Mouse (Mus musculus) stomach, postnatal 0 days (tissue): ENCODE measurements at regions not wholly inside any gene's neighbourhood (a gene's known extent, or its start where the extent isn't known, plus 50 kb on each side); places are given as distances from the start of the nearest gene placed in this dataset.

Source experiments
- ATAC-seq: fragments of 200-750 bp; cut with Nextera tagmentation; 2 replicates; pipeline ENCODE4 v1.8.0; 2017; ENCODE audit not compliant: low FRiP score, low TSS enrichment
- DNase-seq: peaks from one replicate; pipeline ENCODE4 v3.0.0-alpha.2; 2016; ENCODE audit warnings: low spot score
- H3K27ac ChIP-seq: fragments of 300-500 bp; sonication (generic); replicated peaks from 2 replicates; pipeline ENCODE4 v1.5.1; 2014; ENCODE audit warnings: mild to moderate bottlenecking, control low read depth
- H3K27me3 ChIP-seq: fragments of 300-500 bp; sonication (generic); 2 replicates; pipeline ENCODE4 v1.6.1; 2014; ENCODE audit warnings: low read length; ENCODE audit not compliant: control insufficient read depth, insufficient read depth
- H3K36me3 ChIP-seq: fragments of 300-500 bp; sonication (generic); 2 replicates; pipeline ENCODE4 v1.6.1; 2014; ENCODE audit warnings: low read length, mixed read lengths; ENCODE audit not compliant: control insufficient read depth, insufficient read depth
- H3K4me1 ChIP-seq: fragments of 300-500 bp; sonication (generic); replicated peaks from 2 replicates; pipeline ENCODE4 v1.6.1; 2014; ENCODE audit warnings: antibody characterized with exemption; ENCODE audit not compliant: control insufficient read depth, insufficient read depth
- H3K4me2 ChIP-seq: fragments of 300-500 bp; sonication (generic); replicated peaks from 2 replicates; pipeline ENCODE4 v1.6.1; 2014; ENCODE audit warnings: low read depth, mild to moderate bottlenecking, control low read depth, moderate library complexity
- H3K4me3 ChIP-seq: fragments of 300-500 bp; sonication (generic); 2 replicates; pipeline ENCODE4 v1.5.1; 2014; ENCODE audit warnings: low read depth, low read length, control low read depth
- H3K9ac ChIP-seq: fragments of 300-500 bp; sonication (generic); 2 replicates; pipeline ENCODE4 v1.6.1; 2014; ENCODE audit warnings: mild to moderate bottlenecking, low read length, control low read depth, mixed read lengths
- H3K9me3 ChIP-seq: fragments of 300-500 bp; sonication (generic); 2 replicates; pipeline ENCODE4 v1.6.1; 2016; ENCODE audit warnings: low read length; ENCODE audit not compliant: control insufficient read depth
- CTCF ChIP-seq: IDR thresholded peaks from 2 replicates; pipeline ENCODE4 v1.5.1; 2016; ENCODE audit warnings: antibody characterized with exemption, low read depth, mild to moderate bottlenecking, moderate library complexity
- EP300 ChIP-seq: optimal IDR thresholded peaks from 2 replicates; pipeline ENCODE3; 2016; ENCODE audit warnings: antibody characterized with exemption
- WGBS: fragments of 180-500 bp; shearing (Covaris S2); extraction: QIAGEN DNeasy Blood & Tissue Kit; methylation state at CpG from one replicate; pipeline ENCODE4 v1.1.7; 2014; 5-methylcytosine and 5-hydroxymethylcytosine counted together

- no peaks in the 10 kb centered on the region for H3K9me3 ChIP-seq
- no peak overlapping the region for H3K27ac ChIP-seq
- H3K4me1 ChIP-seq: no peaks in the 10 kb centered on the region
- H3K4me3 ChIP-seq: no peak overlapping the region
- no peaks in the 10 kb centered on the region for H3K27me3 ChIP-seq
- ATAC-seq (no peak), DNase-seq (no peak)
- no peaks in the 10 kb centered on the region for H3K36me3 ChIP-seq
- WGBS: 70% methylated on average over 3 of the region's 3 CpGs
- no peak overlapping the region for H3K9ac ChIP-seq
- TF ChIP-seq EP300 (no peak), CTCF (no peak)
- no peak overlapping the region for H3K4me2 ChIP-seq
Measured at GRCm38 (mm10) chr1:78050231-78050630, 146.7 kb downstream of the Pax3 start.

DNA sequence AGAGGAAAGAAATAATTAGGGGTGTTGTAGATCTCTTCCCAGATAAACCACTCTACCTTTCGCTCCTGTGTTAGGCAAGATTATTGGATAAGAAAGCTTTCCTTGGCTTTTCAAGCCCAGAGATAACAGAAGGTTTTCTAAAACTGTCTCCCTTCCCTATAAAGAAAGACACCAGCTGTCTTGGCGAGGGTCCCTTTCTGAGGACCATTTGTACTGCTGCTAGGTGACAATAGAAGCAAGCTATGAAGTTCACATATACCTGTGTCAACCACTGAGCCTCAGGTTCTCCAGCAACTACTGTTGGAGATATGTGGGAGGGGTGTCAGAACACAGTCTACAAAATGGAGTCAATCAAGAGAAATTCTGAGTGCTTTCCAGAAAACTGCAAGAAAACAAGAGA is 164.6 kb downstream of the Pax3 start:
- H3K4me2 ChIP-seq: no peak overlapping the region
- no peak for ATAC-seq

DNA sequence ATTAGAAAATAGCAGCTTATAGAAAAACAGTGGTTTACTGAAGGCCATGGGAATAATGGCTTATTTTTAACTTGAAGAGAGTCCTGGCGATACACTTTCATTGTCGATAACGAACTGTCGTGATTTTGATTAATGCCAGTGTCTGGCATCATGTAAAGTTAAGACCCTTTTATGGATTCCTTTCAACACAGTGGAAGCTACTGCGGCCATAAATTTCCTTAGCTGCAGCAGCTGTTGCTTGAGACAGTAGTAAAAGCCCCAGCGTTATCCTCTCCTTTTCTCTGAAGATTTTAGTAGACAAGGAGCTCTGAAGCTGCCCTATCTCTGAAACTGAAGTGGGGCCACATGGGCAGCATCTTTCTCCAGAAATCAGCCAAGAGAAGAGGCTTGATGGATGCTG is 175.2 kb downstream of the Pax3 start:
- Histone ChIP-seq H3K4me2 (no peak overlapping the region), H3K9ac (no peak overlapping the region), H3K4me1 (no peaks in the 10 kb centered on the region), H3K27me3 (no peaks in the 10 kb centered on the region), H3K9me3 (no peaks in the 10 kb centered on the region), H3K4me3 (no peak overlapping the region), H3K36me3 (no peaks in the 10 kb centered on the region), H3K27ac (no peak overlapping the region)
- ATAC-seq (no peak), DNase-seq (no peak)
- WGBS: 44% methylated on average over 6 of the region's 6 CpGs
- no peak for TF ChIP-seq CTCF
- TF ChIP-seq EP300: no peak

More for the DNA sequence above, 164.6 kb downstream of the Pax3 start:
- H3K9ac ChIP-seq: no peak overlapping the region
- no peak for DNase-seq
- TF ChIP-seq EP300 (no peak), CTCF (no peak)
- no peaks in the 10 kb centered on the region for H3K36me3 ChIP-seq
- H3K4me3 ChIP-seq: no peak overlapping the region
- H3K9me3 ChIP-seq: no peaks in the 10 kb centered on the region
- no peaks in the 10 kb centered on the region for H3K4me1 ChIP-seq
- no peak overlapping the region for H3K27ac ChIP-seq
- WGBS: 86% methylated on average over 2 of the region's 2 CpGs
- H3K27me3 ChIP-seq: no peaks in the 10 kb centered on the region

DNA sequence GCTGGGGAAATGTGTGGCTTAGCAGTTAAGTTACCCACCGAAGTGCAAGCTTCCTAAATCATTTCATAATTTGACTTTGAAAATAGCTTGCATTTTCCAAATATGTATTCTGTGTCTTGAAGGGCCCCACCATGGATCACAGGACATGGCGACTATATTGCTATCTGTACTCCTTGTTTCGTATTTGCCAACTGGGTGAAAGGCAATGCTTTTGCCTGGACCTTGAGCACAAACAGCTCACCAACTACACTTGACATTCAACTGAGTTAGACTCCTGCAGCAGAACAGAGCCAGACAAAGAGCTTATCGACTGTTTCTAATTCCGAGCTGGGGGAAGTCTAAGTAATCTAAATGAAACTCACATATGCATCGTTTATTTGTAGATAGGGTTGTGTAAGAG is 175.9 kb downstream of the Pax3 start:
- Histone ChIP-seq H3K9me3 (no peaks in the 10 kb centered on the region), H3K9ac (no peak overlapping the region), H3K4me1 (no peaks in the 10 kb centered on the region), H3K4me2 (no peak overlapping the region), H3K4me3 (no peak overlapping the region), H3K27ac (no peak overlapping the region), H3K27me3 (no peaks in the 10 kb centered on the region), H3K36me3 (no peaks in the 10 kb centered on the region)
- no peak for ATAC-seq
- 68% methylated on average over 6 of the region's 6 CpGs for WGBS
- no peak for DNase-seq
- TF ChIP-seq EP300: no peak
- no peak for TF ChIP-seq CTCF

DNA sequence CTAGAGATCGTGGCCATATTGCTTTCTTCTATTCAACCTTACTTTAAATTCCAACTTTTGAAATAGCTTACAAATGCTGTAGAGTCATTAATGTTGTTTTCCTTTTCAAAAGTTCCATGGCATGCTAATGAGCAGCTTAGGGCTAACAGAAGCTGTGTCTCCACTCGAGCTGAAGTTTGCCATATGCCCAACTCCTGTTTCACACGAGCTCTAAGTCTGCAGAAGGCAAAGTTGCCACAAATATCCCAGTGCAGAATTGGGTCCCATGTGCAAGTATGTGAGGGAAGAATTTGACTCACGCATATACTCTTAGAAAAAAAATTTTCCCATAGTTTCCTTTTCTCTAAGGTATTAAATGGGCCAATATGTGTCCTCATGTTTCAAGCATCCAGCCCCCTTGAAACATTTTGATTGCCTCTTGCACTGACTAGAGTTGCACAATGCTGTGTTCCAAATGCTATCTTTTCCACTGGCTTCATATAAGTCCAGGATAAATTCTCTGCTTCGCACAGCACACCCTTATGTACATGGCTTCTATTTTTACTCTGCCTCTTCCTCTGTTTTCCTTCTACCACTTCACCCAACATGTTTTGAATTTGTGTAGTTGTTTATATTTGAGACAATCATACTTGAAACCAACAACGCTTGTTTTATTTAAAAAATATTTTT is 178.9 kb downstream of the Pax3 start:
- ATAC-seq (no peak), DNase-seq (no peak)
- Histone ChIP-seq H3K9ac (no peak overlapping the region), H3K4me1 (no peaks in the 10 kb centered on the region), H3K9me3 (no peaks in the 10 kb centered on the region), H3K4me3 (no peak overlapping the region), H3K36me3 (no peaks in the 10 kb centered on the region), H3K27me3 (no peaks in the 10 kb centered on the region), H3K27ac (no peak overlapping the region), H3K4me2 (no peak overlapping the region)
- 77% methylated on average over 6 of the region's 6 CpGs for WGBS
- TF ChIP-seq EP300: no peak
- TF ChIP-seq CTCF: no peak

DNA sequence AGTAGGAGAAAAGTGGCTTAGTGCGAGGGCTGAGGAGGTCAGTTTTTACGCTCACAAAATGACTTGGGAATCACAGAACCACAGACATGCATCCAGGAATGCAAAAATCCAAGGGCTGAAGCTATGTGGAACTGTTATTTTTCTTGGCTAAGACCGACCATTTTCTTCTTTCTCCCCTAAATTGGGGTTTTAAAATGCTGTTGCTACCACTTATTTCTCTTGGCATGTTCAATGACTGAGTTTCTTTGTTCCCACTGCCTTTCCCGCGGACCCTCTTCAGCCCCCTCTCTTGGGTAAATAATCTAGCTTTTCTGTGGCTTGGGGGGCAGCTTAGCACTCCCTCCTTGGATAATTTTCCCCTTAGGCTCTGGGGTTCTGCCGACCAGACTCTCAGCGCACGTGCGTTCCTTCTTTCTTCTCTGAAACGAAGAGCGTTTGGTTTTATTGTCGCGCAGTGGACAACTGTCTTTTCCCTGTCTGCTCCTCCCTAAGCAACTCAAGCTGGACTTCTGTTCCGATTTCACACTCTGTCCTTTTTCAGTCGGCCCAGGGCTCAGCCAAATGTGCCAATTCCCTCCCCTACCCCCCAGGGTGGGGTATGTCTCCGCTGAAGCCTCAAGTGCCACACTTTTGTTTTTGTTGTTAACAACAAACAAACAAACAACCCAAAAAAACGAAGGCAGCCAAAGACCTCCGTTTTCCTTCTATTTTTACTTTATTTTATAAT is 180.2 kb downstream of the Pax3 start:
- Histone ChIP-seq H3K4me3 (no peak overlapping the region), H3K9me3 (no peaks in the 10 kb centered on the region), H3K9ac (no peak overlapping the region), H3K27ac (no peak overlapping the region), H3K4me2 (no peak overlapping the region), H3K4me1 (no peaks in the 10 kb centered on the region), H3K27me3 (no peaks in the 10 kb centered on the region), H3K36me3 (no peaks in the 10 kb centered on the region)
- 66% methylated on average over 18 of the region's 18 CpGs for WGBS
- no peak for ATAC-seq
- TF ChIP-seq CTCF (no peak), EP300 (no peak)
- no peak for DNase-seq
